Mouse (Mus musculus) kidney, embryonic 16.5 days (tissue): ENCODE results near the gene Ephx1. TPM values are rescaled to one million over a fixed set of nuclear protein-coding genes. Genes with fewer than 3 reads are reported as not detected.
"Not testable (repeated sequence)": the region's sequence is repeated elsewhere in the genome, so short reads cannot be mapped to it uniquely, and the experiment has no call there.

Source experiments
- ATAC-seq: fragments of 200-750 bp; cut with Nextera tagmentation; 2 replicates; pipeline ENCODE4 v1.8.0; 2017; ENCODE audit warnings: moderate TSS enrichment; ENCODE audit not compliant: low FRiP score, low TSS enrichment
- H3K27ac ChIP-seq: fragments of 300-500 bp; sonication (generic); 2 replicates; pipeline ENCODE4 v1.5.1; 2014; ENCODE audit warnings: low read length
- H3K27me3 ChIP-seq: fragments of 300-500 bp; sonication (generic); 2 replicates; pipeline ENCODE4 v1.6.1; 2014; ENCODE audit warnings: low read length, control low read depth, mixed read lengths; ENCODE audit not compliant: insufficient read depth
- H3K36me3 ChIP-seq: fragments of 300-500 bp; sonication (generic); 2 replicates; pipeline ENCODE4 v1.6.1; 2014; ENCODE audit warnings: low read length, control low read depth, mixed read lengths; ENCODE audit not compliant: insufficient read depth
- H3K4me1 ChIP-seq: fragments of 300-500 bp; sonication (generic); 2 replicates; pipeline ENCODE4 v1.6.1; 2014; ENCODE audit warnings: low read length, control low read depth, mixed read lengths; ENCODE audit not compliant: insufficient read depth
- H3K4me2 ChIP-seq: fragments of 300-500 bp; sonication (generic); replicated peaks from 2 replicates; pipeline ENCODE4 v1.6.1; 2014; ENCODE audit warnings: low read depth, low read length
- H3K4me3 ChIP-seq: fragments of 300-500 bp; sonication (generic); 2 replicates; pipeline ENCODE4 v1.5.1; 2014; ENCODE audit warnings: mild to moderate bottlenecking, low read length
- H3K9ac ChIP-seq: fragments of 300-500 bp; sonication (generic); replicated peaks from 2 replicates; pipeline ENCODE4 v1.6.1; 2014; ENCODE audit warnings: low read length
- H3K9me3 ChIP-seq: fragments of 300-500 bp; sonication (generic); 2 replicates; pipeline ENCODE4 v1.6.1; 2016; ENCODE audit warnings: low read length, control low read depth
- WGBS: fragments of 180-500 bp; shearing (Covaris S2); extraction: QIAGEN DNeasy Blood & Tissue Kit; methylation state at CpG from one replicate; pipeline ENCODE4 v1.1.7; 2014; 5-methylcytosine and 5-hydroxymethylcytosine counted together
- polyA plus RNA-seq: library from polyadenylated mRNA; unstranded; fragments of >200 nt; fragmentation: Nextera tagmentation; extraction: Ambion mirVana; gene quantifications from 2 replicates; pipeline ENCODE4 v1.2.1, GENCODE M21; 2015

Ephx1 gene
- polyA plus RNA-seq, 1 experiment from 2014 or later: 8.3 TPM

DNA sequence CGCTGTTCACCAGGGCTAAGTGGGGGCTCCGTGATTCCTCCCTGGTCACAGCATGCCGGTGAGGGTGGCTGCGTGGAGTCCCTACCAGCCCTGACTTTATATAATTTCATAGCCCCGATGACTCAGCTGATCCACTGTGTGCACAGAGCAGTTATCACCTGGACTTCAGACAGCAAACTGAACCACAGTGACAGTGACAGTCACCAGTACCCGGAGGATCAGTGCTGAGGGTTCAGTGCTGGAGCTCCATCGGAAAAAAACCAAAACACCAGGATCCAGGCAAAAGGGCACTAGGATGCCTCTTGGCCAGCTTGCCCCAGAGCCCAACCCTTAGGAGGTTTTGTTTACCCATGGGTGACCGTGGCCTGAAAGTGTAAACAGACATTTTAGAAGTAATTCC, 15.4 kb downstream of the Ephx1 start:
- peaks cover 14% of the 10 kb centered on the region for H3K4me1 ChIP-seq
- no peak overlapping the region for H3K9ac ChIP-seq
- no peaks in the 10 kb centered on the region for H3K36me3 ChIP-seq
- H3K4me2 ChIP-seq: no peak overlapping the region
- no peaks in the 10 kb centered on the region for H3K9me3 ChIP-seq
- WGBS: 87% methylated on average over 8 of the region's 8 CpGs
- no peak overlapping the region for H3K27ac ChIP-seq
- H3K4me3 ChIP-seq: no peak overlapping the region
- H3K27me3 ChIP-seq: no peaks in the 10 kb centered on the region
- no peak for ATAC-seq

DNA sequence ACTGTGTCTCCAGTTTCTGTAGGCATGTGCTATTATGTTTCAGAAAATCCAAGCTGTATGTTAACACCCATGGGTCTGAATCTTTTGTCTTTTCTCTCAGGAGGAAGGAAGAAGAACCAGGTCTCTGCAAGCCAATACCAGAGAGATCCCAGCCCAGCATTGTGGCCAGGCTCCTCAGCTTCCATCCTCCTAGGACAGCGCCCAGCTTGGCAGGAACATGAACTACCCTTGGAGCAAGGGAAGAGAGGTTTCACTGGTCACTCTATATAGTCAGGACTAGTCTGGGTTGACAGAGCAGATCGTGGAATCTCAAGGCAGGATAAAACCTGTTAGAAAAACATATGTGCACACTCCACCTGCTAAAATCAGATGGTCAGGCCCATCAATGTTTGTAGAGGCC, 16.9 kb downstream of the Ephx1 start:
- Histone ChIP-seq H3K27ac (no peak overlapping the region), H3K9ac (no peak overlapping the region), H3K4me1 (peaks cover 21% of the 10 kb centered on the region), H3K36me3 (no peaks in the 10 kb centered on the region), H3K4me2 (no peak overlapping the region), H3K27me3 (no peaks in the 10 kb centered on the region), H3K4me3 (no peak overlapping the region), H3K9me3 (no peaks in the 10 kb centered on the region)
- 77% methylated on average over 2 of the region's 2 CpGs for WGBS
- no peak for ATAC-seq

DNA sequence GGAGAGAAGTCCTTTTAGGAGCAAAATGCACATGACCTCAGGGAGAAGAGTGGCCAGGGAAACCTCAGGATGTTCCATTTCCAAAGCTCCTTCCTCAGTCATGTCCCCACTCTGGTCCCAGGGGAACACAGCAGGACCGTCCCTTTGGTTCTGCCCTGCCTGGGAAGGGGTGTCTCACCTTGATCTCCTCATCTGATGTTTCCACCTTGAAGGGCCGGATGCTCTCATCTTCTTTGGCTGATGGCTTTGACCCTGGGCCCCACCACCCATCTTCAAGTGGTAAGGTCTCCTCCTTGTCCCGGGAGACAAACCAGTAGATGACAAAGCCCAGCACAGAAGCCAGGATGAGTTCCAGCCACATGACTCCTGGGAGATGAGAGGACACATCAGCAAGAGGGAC, 19.1 kb downstream of the Ephx1 start:
- no peaks in the 10 kb centered on the region for H3K36me3 ChIP-seq
- H3K4me2 ChIP-seq: no peak overlapping the region
- no peak overlapping the region for H3K9ac ChIP-seq
- 84% methylated on average over 3 of the region's 3 CpGs for WGBS
- ATAC-seq: no peak
- H3K27ac ChIP-seq: no peak overlapping the region
- no peaks in the 10 kb centered on the region for H3K9me3 ChIP-seq
- peaks cover 21% of the 10 kb centered on the region for H3K4me1 ChIP-seq
- H3K4me3 ChIP-seq: no peak overlapping the region
- no peaks in the 10 kb centered on the region for H3K27me3 ChIP-seq

DNA sequence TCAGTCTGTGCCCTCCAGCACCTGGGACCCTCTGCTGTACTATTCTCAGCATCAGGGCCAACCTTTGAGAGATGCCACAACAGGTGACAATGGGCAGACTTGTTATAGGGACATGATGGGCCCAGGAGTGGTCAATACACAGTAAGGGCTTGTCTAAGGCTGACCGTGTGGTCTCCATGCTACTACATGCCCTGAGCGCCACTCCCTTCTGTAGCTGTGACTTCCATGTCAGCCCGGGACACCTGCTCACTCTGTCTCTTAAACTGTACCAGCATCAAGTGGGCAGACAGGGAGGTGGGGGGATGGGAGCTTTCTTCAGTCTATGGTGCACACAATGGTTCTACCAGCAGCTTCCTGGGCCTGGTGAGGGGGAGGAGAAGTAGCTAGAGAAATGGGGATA, 19.5 kb downstream of the Ephx1 start:
- Histone ChIP-seq H3K4me3 (no peak overlapping the region), H3K27ac (no peak overlapping the region), H3K4me1 (peaks cover 21% of the 10 kb centered on the region), H3K9ac (no peak overlapping the region), H3K4me2 (no peak overlapping the region), H3K36me3 (no peaks in the 10 kb centered on the region), H3K27me3 (no peaks in the 10 kb centered on the region), H3K9me3 (no peaks in the 10 kb centered on the region)
- ATAC-seq: peak; percentile 26; the same call in 1 of the 2 replicates
- WGBS: 89% methylated on average over 3 of the region's 3 CpGs

DNA sequence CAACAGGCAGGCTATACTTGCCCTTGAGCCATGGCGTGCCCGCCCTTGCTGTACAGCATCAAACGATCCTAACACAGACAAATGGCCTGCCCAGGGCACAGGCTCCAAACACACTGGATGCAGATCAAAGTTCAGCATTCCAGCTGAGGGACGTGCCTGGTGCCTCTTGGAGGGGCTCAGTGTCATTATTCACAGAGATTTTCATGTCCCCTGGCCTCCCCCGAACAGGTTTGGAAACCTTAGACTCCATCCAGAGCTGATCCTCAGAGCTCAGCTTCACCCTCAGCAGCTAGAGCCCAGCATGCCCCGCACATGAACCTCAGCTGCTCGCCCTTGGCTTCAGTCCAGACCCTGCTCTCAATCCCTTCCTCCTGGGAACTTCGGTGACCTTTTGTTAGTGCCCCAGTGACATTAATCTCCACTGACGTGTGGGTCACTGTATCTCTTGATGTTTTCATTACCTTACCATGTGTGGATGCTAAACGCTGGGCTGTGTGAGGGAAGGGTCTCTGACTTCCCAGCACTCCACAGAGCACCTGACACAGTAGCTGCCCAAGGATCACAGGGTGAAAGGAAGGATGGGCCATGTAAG, 20.1 kb downstream of the Ephx1 start:
- H3K36me3 ChIP-seq: no peaks in the 10 kb centered on the region
- no peak overlapping the region for H3K4me3 ChIP-seq
- H3K4me1 ChIP-seq: peaks cover 21% of the 10 kb centered on the region
- no peak overlapping the region for H3K9ac ChIP-seq
- peak overlapping the region; percentile 30; the same call in 1 of the 2 replicates for H3K27ac ChIP-seq
- ATAC-seq: peak; percentile 92
- no peaks in the 10 kb centered on the region for H3K9me3 ChIP-seq
- H3K4me2 ChIP-seq: peak overlapping the region; percentile 4; the same call in 1 of the 2 replicates
- H3K27me3 ChIP-seq: no peaks in the 10 kb centered on the region
- 4% methylated on average over 10 of the region's 10 CpGs for WGBS

DNA sequence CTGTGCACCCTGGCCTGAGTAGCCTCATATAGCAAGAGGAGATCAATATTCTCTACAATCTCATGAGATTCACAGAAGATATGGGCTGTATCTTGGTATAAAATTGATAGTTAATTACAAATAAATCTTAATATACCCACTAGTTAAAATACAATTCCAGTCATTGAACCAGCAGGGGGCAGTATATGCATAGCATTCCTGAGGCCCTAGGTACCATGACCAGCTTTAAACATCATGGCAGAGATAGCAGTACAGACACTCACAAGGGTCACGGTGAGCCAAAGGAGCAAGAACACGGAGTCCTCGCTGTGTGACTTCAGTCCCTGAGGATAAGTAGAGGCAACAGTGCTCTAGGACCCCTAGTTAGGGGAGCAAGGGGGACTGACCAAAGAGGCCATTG, 28.6 kb downstream of the Ephx1 start:
- H3K4me3 ChIP-seq: no peak overlapping the region
- no peaks in the 10 kb centered on the region for H3K9me3 ChIP-seq
- H3K27ac ChIP-seq: no peak overlapping the region
- no peak overlapping the region for H3K9ac ChIP-seq
- ATAC-seq: peak; percentile 78; the same call in 1 of the 2 replicates
- no peaks in the 10 kb centered on the region for H3K27me3 ChIP-seq
- 47% methylated on average over 3 of the region's 3 CpGs for WGBS
- H3K36me3 ChIP-seq: no peaks in the 10 kb centered on the region
- no peaks in the 10 kb centered on the region for H3K4me1 ChIP-seq
- H3K4me2 ChIP-seq: no peak overlapping the region

DNA sequence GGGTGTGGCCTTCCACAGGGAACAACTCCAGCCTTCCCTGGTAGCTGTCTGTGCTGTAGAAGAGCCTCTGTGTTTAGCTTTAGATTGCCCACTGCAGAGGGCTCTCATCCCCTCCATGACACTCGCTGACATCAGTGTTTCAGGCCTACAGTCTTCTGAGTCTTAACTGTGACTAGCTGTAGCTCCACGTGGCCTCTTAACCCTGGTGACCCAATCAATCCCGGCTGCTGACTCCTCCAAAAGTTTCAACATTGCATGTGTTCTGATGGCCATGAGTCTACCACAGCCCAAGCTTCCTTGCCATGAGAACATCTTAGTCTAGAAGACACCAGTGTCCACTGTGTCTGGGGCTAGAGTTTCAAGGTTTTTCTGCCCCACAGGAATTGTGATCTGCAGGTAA, 30.0 kb downstream of the Ephx1 start:
- Histone ChIP-seq H3K9me3 (no peaks in the 10 kb centered on the region), H3K27ac (no peak overlapping the region), H3K4me2 (no peak overlapping the region), H3K36me3 (no peaks in the 10 kb centered on the region), H3K4me3 (no peak overlapping the region), H3K27me3 (no peaks in the 10 kb centered on the region), H3K9ac (no peak overlapping the region), H3K4me1 (no peaks in the 10 kb centered on the region)
- ATAC-seq: no peak
- WGBS: 58% methylated on average over 3 of the region's 3 CpGs

DNA sequence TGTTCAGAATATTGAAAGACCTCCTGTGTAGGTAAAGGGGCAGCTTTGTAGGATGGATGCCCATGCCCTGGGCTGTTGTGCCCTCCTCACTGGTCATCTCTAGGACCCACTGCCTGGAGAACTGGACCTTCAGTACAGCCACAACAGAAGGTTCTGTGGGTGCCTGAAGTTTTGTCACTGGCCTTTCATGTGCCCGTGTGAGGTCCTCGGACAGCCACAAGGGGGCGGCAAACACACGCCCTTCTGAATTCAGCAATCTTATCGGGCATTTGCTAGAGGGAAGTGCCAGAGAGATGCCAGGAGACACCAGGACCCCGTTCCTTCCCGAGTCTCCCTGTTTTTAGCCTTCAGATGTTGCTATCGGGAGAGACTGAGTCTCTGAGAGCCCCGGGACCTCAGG, 32.9 kb downstream of the Ephx1 start:
- H3K27me3 ChIP-seq: no peaks in the 10 kb centered on the region
- no peaks in the 10 kb centered on the region for H3K9me3 ChIP-seq
- H3K4me3 ChIP-seq: no peak overlapping the region
- H3K9ac ChIP-seq: 0 out of 2 replicates have a peak overlapping the region, but pooled peaks have one; percentile 6
- H3K4me1 ChIP-seq: no peaks in the 10 kb centered on the region
- H3K4me2 ChIP-seq: no peak overlapping the region
- ATAC-seq: no peak
- no peaks in the 10 kb centered on the region for H3K36me3 ChIP-seq
- no peak overlapping the region for H3K27ac ChIP-seq
- WGBS: 2% methylated on average over 9 of the region's 9 CpGs

DNA sequence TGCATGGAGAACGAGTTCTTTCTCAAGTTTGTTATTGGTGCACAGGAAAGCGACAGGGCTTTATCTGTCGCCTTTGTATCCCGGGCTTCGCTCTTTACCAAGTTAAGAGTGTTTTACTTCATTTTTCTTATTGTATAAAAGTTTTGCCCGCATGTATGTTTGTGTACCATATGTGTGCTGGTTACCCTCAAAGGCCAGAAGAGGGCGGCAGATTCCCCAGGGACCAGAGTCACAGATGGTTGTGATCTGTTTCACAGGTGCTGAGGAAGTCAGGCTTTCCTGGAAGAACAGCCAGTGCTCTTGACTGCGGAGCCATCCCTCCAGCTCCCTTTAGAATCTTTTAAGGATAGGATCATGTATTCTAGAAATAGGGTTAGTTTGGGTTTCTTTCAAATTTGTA, 34.0 kb downstream of the Ephx1 start:
- H3K4me1 ChIP-seq: no peaks in the 10 kb centered on the region
- no peak overlapping the region for H3K4me2 ChIP-seq
- H3K9me3 ChIP-seq: no peaks in the 10 kb centered on the region
- H3K9ac ChIP-seq: no peak overlapping the region
- no peak for ATAC-seq
- H3K4me3 ChIP-seq: no peak overlapping the region
- 93% methylated on average over 8 of the region's 8 CpGs for WGBS
- H3K27me3 ChIP-seq: no peaks in the 10 kb centered on the region
- no peak overlapping the region for H3K27ac ChIP-seq
- no peaks in the 10 kb centered on the region for H3K36me3 ChIP-seq

DNA sequence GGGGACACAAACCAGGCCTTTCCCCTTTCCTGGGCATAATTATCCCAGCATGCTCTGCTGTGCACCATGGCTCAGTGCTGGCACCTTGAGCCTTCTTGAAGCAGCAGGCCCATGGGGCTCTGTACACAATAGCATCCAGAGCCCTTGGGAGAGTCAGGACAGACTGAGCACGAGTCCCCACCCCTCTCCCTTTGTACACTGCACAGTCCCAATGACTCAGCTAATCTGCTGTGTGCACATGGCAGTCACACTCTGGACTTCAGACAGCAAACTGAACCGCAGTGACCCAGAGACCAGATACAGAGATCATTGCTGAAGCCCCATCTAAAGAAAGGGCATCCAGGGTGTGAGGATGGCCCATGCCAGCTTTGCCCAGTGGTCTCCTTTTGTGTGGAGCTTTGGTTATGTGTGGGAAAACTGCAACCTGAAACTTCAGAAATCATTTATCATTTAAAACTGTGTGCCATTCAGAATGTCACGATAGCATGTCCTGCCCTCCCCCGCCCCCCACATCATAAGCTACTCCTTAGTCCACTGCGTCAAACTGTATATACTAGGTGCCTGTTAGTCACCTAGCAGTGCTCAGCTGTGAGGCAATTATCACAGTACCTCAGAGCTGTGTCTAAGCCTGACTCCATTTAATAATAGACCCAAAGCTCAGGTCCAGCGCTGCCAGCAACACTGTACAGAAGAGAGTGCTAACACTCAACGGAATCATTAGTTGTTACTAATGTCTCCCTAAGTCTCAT, 39.2 kb downstream of the Ephx1 start:
- not testable (repeated sequence) for H3K4me3 ChIP-seq, ATAC-seq
- 86% methylated on average over 7 of the region's 7 CpGs for WGBS

More for the DNA sequence above, 39.2 kb downstream of the Ephx1 start:
- not testable (repeated sequence) for H3K36me3 ChIP-seq, H3K27ac ChIP-seq, H3K9ac ChIP-seq, H3K4me1 ChIP-seq, H3K9me3 ChIP-seq, H3K27me3 ChIP-seq, H3K4me2 ChIP-seq
